Mouse (Mus musculus) skeletal muscle tissue, adult 2 months (tissue): ENCODE data around the gene Ptpn22.

Experiments used
- DNase-seq: peaks from one replicate; pipeline ENCODE4 v3.0.0-alpha.2; 2012; ENCODE audit warnings: low read depth, low spot score

The Ptpn22 gene

GRCm38 (mm10) chr3:103925302-103925701, 65.7 kb downstream of the Ptpn22 start:
- DNase-seq: no peak

DNA sequence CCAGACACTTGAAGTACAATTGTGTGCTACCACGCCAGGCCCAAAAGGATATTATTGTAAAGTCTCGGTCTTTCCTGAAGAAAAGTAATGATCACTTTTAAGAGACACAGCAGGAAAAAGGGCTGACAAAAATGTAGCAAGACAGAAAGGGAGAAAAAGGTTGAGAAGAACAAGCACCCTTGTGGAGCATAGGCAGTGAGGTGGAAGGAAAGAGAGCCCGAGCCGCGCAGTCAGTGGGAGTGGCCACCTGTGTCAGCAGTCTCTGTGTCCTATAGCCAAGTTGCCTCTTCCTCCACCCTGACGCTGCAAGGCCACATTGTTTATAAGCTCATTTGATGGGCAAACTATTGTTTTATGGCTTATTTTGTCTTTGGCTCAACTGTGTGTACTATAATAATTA, 67.9 kb downstream of the Ptpn22 start:
- DNase-seq: no peak

DNA sequence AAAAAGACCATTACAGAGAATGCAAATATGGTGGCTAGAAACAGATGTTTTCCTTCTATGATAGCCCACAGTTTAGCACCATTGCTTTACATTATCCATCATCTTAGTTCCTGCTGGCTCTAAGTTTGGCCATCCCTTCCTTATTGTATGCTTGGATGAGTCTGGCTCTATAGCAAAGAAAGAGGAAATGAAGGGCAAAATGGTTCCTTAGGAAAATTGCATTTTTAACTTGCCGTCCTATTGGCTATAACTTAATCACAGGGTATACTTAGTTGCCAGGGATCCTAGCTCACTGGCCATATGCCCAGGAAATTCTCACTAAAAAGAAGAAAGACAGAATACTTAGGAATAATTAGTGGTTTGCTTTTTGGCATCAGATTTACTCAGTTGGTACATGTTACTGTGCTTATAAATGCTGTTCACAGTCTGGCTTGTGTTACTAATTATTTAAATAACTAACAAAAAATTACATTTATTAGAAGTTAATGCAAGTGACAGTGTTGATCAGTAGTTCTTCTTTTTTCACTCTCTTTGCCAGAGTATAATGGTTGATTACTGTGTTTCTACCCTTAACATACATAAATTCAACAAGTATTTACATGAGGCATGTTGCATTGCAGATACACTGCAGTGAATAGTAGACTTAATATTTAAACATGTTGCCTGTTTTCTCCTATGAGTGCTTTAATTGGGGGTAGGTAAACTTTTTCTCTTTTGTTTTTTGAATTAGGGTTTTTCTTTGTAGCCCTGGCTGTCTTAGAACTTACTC, 85.4 kb downstream of the Ptpn22 start:
- DNase-seq: no peak

GRCm38 (mm10) chr3:103948666-103949065, 89.1 kb downstream of the Ptpn22 start:
- DNase-seq: no peak

- DNase-seq: no peak
Measured at GRCm38 (mm10) chr3:103960622-103961021, 101.0 kb downstream of the Ptpn22 start.
